Comparison of ENCODE assay signal across 14 mouse cellular contexts in genomic region chr2:60842976-60843375, GRCm38 (mm10).
DNase-seq lines count a peak whose midpoint lies in the region; ATAC-seq lines count a peak whose summit lies in the region.
"Had no signal": no experiment of that assay in that cellular context is flagged by ENCODE, and none has a peak within 500 bp of the region (broad histone marks: within the 10 kb centered on the region; RNA-seq: fewer than 3 reads in every experiment).

No protein-coding gene starts in this region.

- no peaks in the 10 kb centered on the region for H3K27me3 ChIP-seq in kidney, embryonic 16.5 days (ENCODE audit: insufficient read depth, low read length)
- no peaks in the 10 kb centered on the region for H3K27me3 ChIP-seq in forebrain, embryonic 12.5 days
- H3K27me3 ChIP-seq in forebrain, embryonic 10.5 days (ENCODE audit: poor library complexity, severe bottlenecking) = peaks cover 8% of the 10 kb centered on the region; the same call in 1 of the 2 replicates

- H3K9me3 ChIP-seq in kidney, embryonic 16.5 days (ENCODE audit: low read length) = no peaks in the 10 kb centered on the region
- no peaks in the 10 kb centered on the region for H3K9me3 ChIP-seq in forebrain, embryonic 12.5 days
- H3K9me3 ChIP-seq in forebrain, embryonic 10.5 days = no peaks in the 10 kb centered on the region
- H3K9me3 ChIP-seq: midbrain, embryonic 13.5 days had no signal

- peaks cover 98% of the 10 kb centered on the region for H3K79me2 ChIP-seq in macrophage (ENCODE audit: inconsistent target)

- H3K4me2 ChIP-seq in kidney, embryonic 16.5 days (replicated peaks; ENCODE audit: low read depth, low read length) = no peak overlapping the region
- no peak overlapping the region for H3K4me2 ChIP-seq in forebrain, embryonic 12.5 days
- H3K4me2 ChIP-seq: midbrain, embryonic 13.5 days had no signal

- H3K4me3 ChIP-seq in kidney, embryonic 16.5 days (ENCODE audit: low read length) = no peak overlapping the region
- no peak overlapping the region for H3K4me3 ChIP-seq in macrophage (ENCODE audit: inconsistent target)
- H3K4me3 ChIP-seq in forebrain, embryonic 12.5 days (replicated peaks) = no peak overlapping the region
- H3K4me3 ChIP-seq in forebrain, embryonic 10.5 days = no peak overlapping the region
- H3K4me3 ChIP-seq: heart, adult 2 months; midbrain, embryonic 13.5 days had no signal

- 24% methylated on average over 4 of the region's 4 CpGs for WGBS in kidney, embryonic 16.5 days
- 0% methylated on average over 4 of the region's 4 CpGs for WGBS in macrophage (ENCODE audit: missing documents)
- WGBS in forebrain, embryonic 12.5 days = 77% methylated on average over 4 of the region's 4 CpGs
- 67% methylated on average over 4 of the region's 4 CpGs for WGBS in forebrain, embryonic 10.5 days

- peak; percentile 61; the same call in 1 of the 2 replicates for ATAC-seq in kidney, embryonic 16.5 days (ENCODE audit: low FRiP score, low TSS enrichment)
- no peak for ATAC-seq in forebrain, embryonic 12.5 days (ENCODE audit: low FRiP score)
- ATAC-seq: midbrain, embryonic 13.5 days had no signal

- H3K4me1 ChIP-seq in kidney, embryonic 16.5 days (ENCODE audit: insufficient read depth, low read length) = peaks cover 11% of the 10 kb centered on the region
- 0 out of 2 replicates have a peak, but pooled peaks cover 5% of the 10 kb centered on the region for H3K4me1 ChIP-seq in forebrain, embryonic 12.5 days
- peaks cover 18% of the 10 kb centered on the region for H3K4me1 ChIP-seq in forebrain, embryonic 10.5 days

- H3K36me3 ChIP-seq in kidney, embryonic 16.5 days (ENCODE audit: insufficient read depth, low read length) = peaks cover 9% of the 10 kb centered on the region; the same call in 1 of the 2 replicates
- H3K36me3 ChIP-seq in macrophage (ENCODE audit: inconsistent target) = peaks cover 13% of the 10 kb centered on the region; the same call in 1 of the 2 replicates
- H3K36me3 ChIP-seq in forebrain, embryonic 12.5 days (replicated peaks) = no peaks in the 10 kb centered on the region
- H3K36me3 ChIP-seq in forebrain, embryonic 10.5 days (replicated peaks) = no peaks in the 10 kb centered on the region
- H3K36me3 ChIP-seq: midbrain, embryonic 13.5 days had no signal

- H3K9ac ChIP-seq in kidney, embryonic 16.5 days (replicated peaks; ENCODE audit: low read length) = no peak overlapping the region
- no peak overlapping the region for H3K9ac ChIP-seq in forebrain, embryonic 12.5 days
- H3K9ac ChIP-seq: midbrain, embryonic 13.5 days had no signal

- no peak for DNase-seq in kidney, postnatal 36 days
- DNase-seq in MEL-GATA-1-ER (ENCODE audit: extremely low read depth, low read depth) = peak; percentile 51
- peak; percentile 36 for DNase-seq in embryo, embryonic 9.5 days (ENCODE audit: extremely low spot score)
- DNase-seq in forebrain, embryonic 10.5 days (ENCODE audit: extremely low spot score, low spot score) = no peak
- no peak for DNase-seq in adrenal gland, adult 2 months
- DNase-seq: cerebellum, postnatal 14 days; kidney, postnatal 25 days; right cerebral cortex, postnatal 14 days; thymus, postnatal 4 days had no signal

- H3K27ac ChIP-seq in kidney, embryonic 16.5 days (ENCODE audit: low read length) = no peak overlapping the region
- peak overlapping the region; percentile 81 for H3K27ac ChIP-seq in macrophage
- no peak overlapping the region for H3K27ac ChIP-seq in forebrain, embryonic 12.5 days
- H3K27ac ChIP-seq in forebrain, embryonic 10.5 days = no peak overlapping the region
- H3K27ac ChIP-seq: heart, adult 2 months; midbrain, embryonic 13.5 days had no signal

Comparison
In these comparisons a context has a peak if more than half of its experiments do, and no peak if none do; other contexts are left out.
1. DNase-seq: peak in MEL-GATA-1-ER (single experiment) and embryo, embryonic 9.5 days (single experiment); none in kidney, postnatal 36 days (0 of 2), forebrain, embryonic 10.5 days (single experiment) and adrenal gland, adult 2 months (single experiment).